Mouse (Mus musculus) embryonic facial prominence, embryonic 12.5 days (tissue): ENCODE data around the gene Ccdc175. TPM values are rescaled to one million over a fixed set of nuclear protein-coding genes. Genes with fewer than 3 reads are reported as not detected.

ENCODE experiments used
- ATAC-seq: fragments of 200-750 bp; cut with Nextera tagmentation; 2 replicates; pipeline ENCODE4 v1.8.0; 2017; ENCODE audit not compliant: insufficient number of reproducible peaks, insufficient read depth, low FRiP score, low TSS enrichment
- H3K27ac ChIP-seq: fragments of 300-500 bp; sonication (generic); 2 replicates; pipeline ENCODE4 v1.5.1; 2016; ENCODE audit warnings: mild to moderate bottlenecking
- H3K27me3 ChIP-seq: fragments of 300-500 bp; sonication (generic); 2 replicates; pipeline ENCODE4 v1.6.1; 2016; ENCODE audit warnings: mild to moderate bottlenecking, moderate library complexity
- H3K36me3 ChIP-seq: fragments of 300-500 bp; sonication (generic); 2 replicates; pipeline ENCODE4 v1.6.1; 2016; ENCODE audit warnings: mild to moderate bottlenecking
- H3K4me1 ChIP-seq: fragments of 300-500 bp; sonication (generic); 2 replicates; pipeline ENCODE4 v1.6.1; 2016
- H3K4me2 ChIP-seq: fragments of 300-500 bp; sonication (generic); replicated peaks from 2 replicates; pipeline ENCODE4 v1.6.1; 2016; ENCODE audit warnings: mild to moderate bottlenecking, moderate library complexity
- H3K4me3 ChIP-seq: fragments of 300-500 bp; sonication (generic); 2 replicates; pipeline ENCODE4 v1.5.1; 2016; ENCODE audit warnings: mild to moderate bottlenecking
- H3K9ac ChIP-seq: fragments of 300-500 bp; sonication (generic); 2 replicates; pipeline ENCODE4 v1.6.1; 2016; ENCODE audit warnings: mild to moderate bottlenecking, moderate library complexity
- H3K9me3 ChIP-seq: fragments of 300-500 bp; sonication (generic); 2 replicates; pipeline ENCODE4 v1.6.1; 2016; ENCODE audit warnings: mild to moderate bottlenecking, moderate library complexity
- WGBS: fragments of 180-500 bp; shearing (Covaris S2); methylation state at CpG from one replicate; pipeline ENCODE4 v1.1.7; 2016; 5-methylcytosine and 5-hydroxymethylcytosine counted together
- polyA plus RNA-seq: library from polyadenylated mRNA; unstranded; fragments of >200 nt; fragmentation: Nextera tagmentation; extraction: Ambion mirVana; gene quantifications from 2 replicates; pipeline ENCODE4 v1.2.1, GENCODE M21; 2016

Ccdc175 gene
- polyA plus RNA-seq, 1 experiment from 2014 or later = not detected

DNA sequence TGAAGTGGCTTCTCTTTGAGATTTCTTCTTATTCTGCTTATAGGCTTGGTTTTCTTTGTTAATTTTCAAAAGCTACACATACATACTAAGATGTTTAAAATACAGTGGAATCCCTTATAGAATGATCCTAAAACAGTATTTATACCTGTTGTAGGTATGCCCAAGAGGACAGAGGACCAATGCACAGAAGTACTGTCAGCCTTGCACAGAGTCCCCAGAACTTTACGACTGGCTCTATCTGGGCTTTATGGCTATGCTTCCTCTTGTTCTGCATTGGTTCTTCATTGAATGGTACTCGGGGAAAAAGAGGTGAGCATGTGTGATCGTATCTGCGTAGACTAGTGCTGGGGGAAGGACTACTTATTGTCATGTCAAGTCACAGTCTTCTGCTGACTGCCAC is 95.0 kb downstream of the Ccdc175 start:
- H3K9ac ChIP-seq = no peak overlapping the region
- H3K9me3 ChIP-seq = no peaks in the 10 kb centered on the region
- H3K4me2 ChIP-seq = no peak overlapping the region
- 98% methylated on average over 4 of the region's 4 CpGs for WGBS
- 0 out of 2 replicates have a peak, but pooled peaks cover 15% of the 10 kb centered on the region for H3K4me1 ChIP-seq
- no peaks in the 10 kb centered on the region for H3K27me3 ChIP-seq
- H3K4me3 ChIP-seq = no peak overlapping the region
- H3K27ac ChIP-seq = no peak overlapping the region
- ATAC-seq = no peak
- peaks cover 37% of the 10 kb centered on the region for H3K36me3 ChIP-seq

DNA sequence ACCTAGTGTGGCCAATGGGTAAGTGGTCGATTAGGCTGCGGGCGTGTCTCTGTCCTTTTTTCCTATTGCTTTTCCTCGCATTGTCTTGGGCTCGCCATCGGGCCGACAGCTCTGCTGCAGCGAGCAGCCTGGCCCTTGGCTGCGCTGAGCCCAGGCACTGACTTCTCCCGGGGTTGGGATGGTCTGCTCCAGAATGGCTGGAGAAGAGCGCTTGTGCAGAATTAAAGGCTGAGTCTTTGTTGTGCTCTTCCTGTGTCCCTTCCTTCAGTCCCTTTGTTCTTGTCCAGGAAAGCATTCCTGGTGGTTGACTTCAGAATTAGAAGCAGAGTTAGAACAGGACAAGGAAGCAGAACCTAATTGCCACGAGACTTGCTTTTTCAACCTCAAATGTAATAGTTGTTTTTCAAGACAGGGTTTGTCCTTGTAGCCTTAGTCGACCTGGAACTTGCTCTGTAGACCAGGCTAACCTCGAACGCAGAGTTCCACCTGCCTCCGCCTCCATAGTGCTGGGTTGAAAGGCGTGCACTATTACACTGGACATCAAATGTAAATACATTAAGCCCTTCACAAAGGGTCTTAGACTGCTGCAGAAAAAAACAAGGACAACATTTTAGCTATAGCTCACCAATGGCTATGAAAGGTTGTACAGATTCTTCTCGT is 98.5 kb downstream of the Ccdc175 start:
- Histone ChIP-seq H3K36me3 (peaks cover 6% of the 10 kb centered on the region; the same call in 1 of the 2 replicates), H3K4me1 (peaks cover 31% of the 10 kb centered on the region), H3K9me3 (no peaks in the 10 kb centered on the region), H3K9ac (peak overlapping the region; percentile 75), H3K27ac (peak overlapping the region; percentile 94), H3K27me3 (no peaks in the 10 kb centered on the region), H3K4me3 (peak overlapping the region; percentile 61), H3K4me2 (peak overlapping the region; percentile 75)
- peak; percentile 49 for ATAC-seq
- WGBS = 2% methylated on average over 18 of the region's 18 CpGs

DNA sequence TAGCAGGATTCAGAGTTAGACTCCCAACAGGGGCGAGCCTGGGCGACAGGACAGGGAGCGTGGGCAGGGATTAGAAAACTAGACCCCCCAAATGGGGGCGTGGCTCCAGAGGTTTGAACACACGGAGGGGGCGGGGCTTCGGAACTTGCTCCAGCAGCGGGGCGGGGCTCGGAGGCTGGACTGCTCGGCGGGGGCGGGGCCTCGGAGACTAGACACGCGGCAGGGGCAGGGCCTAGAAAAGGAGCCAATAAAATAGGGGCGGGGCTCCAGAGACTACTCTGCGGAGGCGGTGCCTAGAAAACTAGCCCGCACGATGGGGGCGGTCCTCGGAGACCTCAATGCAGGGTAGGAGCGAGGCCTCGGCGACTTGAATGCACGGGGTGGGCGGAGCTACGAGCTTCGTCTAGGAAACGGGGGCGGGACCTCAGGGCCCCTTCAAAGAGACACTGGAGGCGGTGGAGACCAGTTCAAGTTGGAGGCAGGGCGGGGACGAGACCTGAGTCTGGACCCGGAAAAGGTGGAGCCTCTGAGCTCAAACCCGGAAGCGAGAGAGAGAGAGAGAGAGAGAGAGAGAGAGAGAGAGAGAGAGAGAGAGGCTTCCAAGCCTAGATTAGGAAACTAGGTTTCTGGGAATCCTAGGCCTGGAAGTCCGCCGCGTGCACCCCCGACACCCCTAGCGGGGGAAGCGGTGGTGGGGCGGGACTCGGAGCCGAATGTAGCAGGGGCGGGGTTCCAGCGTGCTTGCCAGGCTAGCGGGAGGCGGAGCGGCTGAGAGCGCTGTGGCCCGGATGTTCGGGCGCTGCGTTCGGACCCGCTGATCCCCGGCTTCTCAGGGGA is 99.3 kb downstream of the Ccdc175 start, which contains the start of the genes L3hypdh and Jkamp:
TSS of gene L3hypdh (minus strand) at position 111 of the 837 bp plus-strand sequence.
TSS of gene Jkamp (plus strand) at position 261 of the 837 bp plus-strand sequence.
- H3K27ac ChIP-seq = peak within 1 kb of the TSS; percentile 94
- peaks cover 6% of the 10 kb centered on the region; the same call in 1 of the 2 replicates for H3K36me3 ChIP-seq
- WGBS = 1% methylated on average over 60 of the region's 60 CpGs
- peak within 1 kb of the TSS; percentile 61 for H3K4me3 ChIP-seq
- H3K9ac ChIP-seq = peak within 1 kb of the TSS; percentile 75
- H3K4me2 ChIP-seq = peak within 1 kb of the TSS; percentile 86
- H3K9me3 ChIP-seq = no peaks in the 10 kb centered on the region
- H3K27me3 ChIP-seq = no peaks in the 10 kb centered on the region
- peaks cover 31% of the 10 kb centered on the region for H3K4me1 ChIP-seq
- ATAC-seq = peak; percentile 97

DNA sequence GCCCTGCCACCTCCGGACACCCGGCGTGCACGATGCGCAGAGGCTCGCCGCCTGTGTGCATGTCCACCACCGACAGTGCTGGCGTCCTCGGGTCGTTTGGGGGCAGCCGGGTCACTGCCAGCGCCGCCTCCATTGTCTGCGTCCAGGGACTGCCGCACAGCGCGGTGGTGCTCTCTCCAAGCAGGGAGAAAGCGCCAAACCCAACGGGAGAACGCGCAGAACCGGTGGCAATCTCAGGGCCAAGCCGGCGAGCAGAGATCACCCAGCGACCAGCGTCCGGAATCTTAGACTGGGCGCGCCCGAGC is 99.9 kb downstream of the Ccdc175 start:
- peak; percentile 17; the same call in 1 of the 2 replicates for ATAC-seq
- under 1% methylated on average over 31 of the region's 31 CpGs for WGBS
- 0 out of 2 replicates have a peak, but pooled peaks cover 2% of the 10 kb centered on the region for H3K36me3 ChIP-seq
- no peaks in the 10 kb centered on the region for H3K27me3 ChIP-seq
- H3K9ac ChIP-seq = peak overlapping the region; percentile 72
- peak overlapping the region; percentile 61 for H3K4me3 ChIP-seq
- H3K27ac ChIP-seq = peak overlapping the region; percentile 74
- peaks cover 31% of the 10 kb centered on the region for H3K4me1 ChIP-seq
- no peaks in the 10 kb centered on the region for H3K9me3 ChIP-seq
- H3K4me2 ChIP-seq = peak overlapping the region; percentile 86

DNA sequence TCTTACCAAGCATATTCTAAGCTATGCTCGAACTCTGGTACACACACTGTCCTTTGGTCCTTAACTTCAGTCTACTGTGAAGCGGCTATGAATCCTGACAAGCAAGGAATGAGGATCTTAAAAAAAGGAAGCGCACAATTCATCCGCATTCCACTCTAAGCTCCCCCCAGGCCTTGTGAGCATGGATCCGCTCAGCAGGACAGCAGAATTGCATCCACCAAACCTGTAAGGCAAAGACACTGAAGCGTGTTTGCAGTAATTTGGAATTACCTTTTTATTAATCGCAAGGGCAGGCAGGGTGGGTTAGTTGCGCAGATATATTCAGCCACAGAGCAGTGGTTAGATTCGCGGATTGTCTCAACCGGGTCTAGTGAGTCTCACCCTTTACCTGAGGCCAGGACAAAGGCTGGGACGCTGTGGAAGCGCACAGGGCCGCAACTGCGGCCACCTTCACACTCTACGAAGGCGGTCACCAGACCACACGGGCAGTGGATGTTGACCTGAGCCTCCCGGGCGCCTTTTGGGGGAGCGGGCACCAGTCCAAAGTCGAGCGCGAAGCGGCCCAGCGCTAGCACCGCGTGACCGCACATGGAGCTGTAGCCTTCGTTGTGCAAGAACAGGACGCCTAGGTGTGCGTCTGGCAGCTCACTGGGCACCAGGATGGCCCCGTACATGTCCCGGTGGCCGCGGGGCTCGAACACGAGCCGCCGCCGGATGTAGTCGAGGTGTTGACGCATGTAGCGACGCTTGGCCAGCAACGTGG is 100.4 kb downstream of the Ccdc175 start:
- Histone ChIP-seq H3K36me3 (no peaks in the 10 kb centered on the region), H3K9me3 (no peaks in the 10 kb centered on the region), H3K4me1 (peaks cover 31% of the 10 kb centered on the region), H3K9ac (peak overlapping the region; percentile 72), H3K27me3 (no peaks in the 10 kb centered on the region), H3K4me2 (peak overlapping the region; percentile 86), H3K4me3 (peak overlapping the region; percentile 61), H3K27ac (peak overlapping the region; percentile 74)
- 2% methylated on average over 46 of the region's 46 CpGs for WGBS
- ATAC-seq = 0 out of 2 replicates have a peak, but pooled peaks have one; percentile 3

DNA sequence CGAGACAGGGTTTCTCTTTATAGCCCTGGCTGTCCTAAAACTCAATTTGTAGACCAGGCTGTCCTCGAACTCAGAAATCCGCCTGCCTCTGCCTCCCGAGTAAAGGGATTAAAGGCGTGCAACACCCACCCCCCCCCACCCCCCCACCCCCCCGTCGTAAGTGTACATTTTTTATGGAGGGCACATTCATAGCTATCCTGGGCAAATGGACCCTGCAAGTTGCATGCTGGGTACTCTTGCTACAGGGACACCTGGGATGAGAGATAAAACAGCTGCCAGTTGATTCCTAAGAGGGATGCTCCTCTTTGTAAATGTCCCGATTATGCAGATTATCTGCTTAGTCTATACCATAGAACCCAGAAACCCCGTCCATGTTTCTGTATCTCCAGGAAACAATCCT is 101.6 kb downstream of the Ccdc175 start:
- H3K9ac ChIP-seq = no peak overlapping the region
- H3K27me3 ChIP-seq = no peaks in the 10 kb centered on the region
- no peaks in the 10 kb centered on the region for H3K36me3 ChIP-seq
- 79% methylated on average over 9 of the region's 9 CpGs for WGBS
- ATAC-seq = no peak
- H3K4me3 ChIP-seq = no peak overlapping the region
- no peaks in the 10 kb centered on the region for H3K9me3 ChIP-seq
- peaks cover 30% of the 10 kb centered on the region for H3K4me1 ChIP-seq
- H3K4me2 ChIP-seq = no peak overlapping the region
- H3K27ac ChIP-seq = no peak overlapping the region

DNA sequence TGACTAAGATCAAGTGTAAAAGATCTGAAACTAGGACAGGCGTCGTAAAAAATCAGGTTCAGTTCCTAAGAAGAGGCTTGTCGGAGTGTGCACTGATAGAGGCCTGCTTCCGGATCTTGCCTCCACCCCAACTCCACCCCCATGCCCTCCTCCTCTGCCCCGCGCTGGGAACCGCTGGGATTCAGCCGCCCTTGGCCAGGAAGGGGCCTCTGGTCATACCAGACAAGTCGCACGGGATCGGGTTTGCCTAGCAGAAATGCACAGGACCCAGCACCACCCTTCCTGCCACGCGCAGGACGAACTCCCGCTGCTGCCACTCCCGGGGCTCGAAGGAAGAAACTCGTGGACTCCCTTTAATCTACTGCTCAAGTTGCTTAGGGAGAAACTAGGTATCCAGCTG is 102.5 kb downstream of the Ccdc175 start:
- peaks cover 23% of the 10 kb centered on the region for H3K4me1 ChIP-seq
- 0 out of 2 replicates have a peak overlapping the region, but pooled peaks have one; percentile 5 for H3K4me3 ChIP-seq
- peak overlapping the region; percentile 35 for H3K4me2 ChIP-seq
- 15% methylated on average over 18 of the region's 18 CpGs for WGBS
- ATAC-seq = no peak
- H3K9ac ChIP-seq = no peak overlapping the region
- H3K36me3 ChIP-seq = no peaks in the 10 kb centered on the region
- no peaks in the 10 kb centered on the region for H3K9me3 ChIP-seq
- H3K27me3 ChIP-seq = no peaks in the 10 kb centered on the region
- no peak overlapping the region for H3K27ac ChIP-seq

DNA sequence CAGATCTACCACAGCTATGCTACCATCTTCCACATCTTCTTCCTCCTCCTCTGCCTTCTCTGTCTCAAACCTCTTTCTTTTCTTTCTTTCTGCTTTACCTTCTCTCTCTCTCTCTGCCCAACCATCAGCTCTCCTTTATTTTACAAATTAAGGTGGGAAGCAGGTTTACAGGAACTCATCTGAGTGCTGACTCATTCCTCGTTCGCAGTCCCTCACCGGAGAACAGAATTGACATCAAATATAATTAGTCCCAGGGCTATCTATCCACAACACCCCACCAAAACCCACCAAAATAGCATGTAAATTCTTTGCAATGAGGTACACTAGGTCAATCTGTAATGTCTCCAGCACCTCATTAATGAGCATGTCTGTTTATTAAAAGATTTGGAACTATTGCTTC is 102.9 kb downstream of the Ccdc175 start:
- no peak for ATAC-seq
- Histone ChIP-seq H3K4me1 (peaks cover 21% of the 10 kb centered on the region), H3K36me3 (peaks cover 1% of the 10 kb centered on the region; the same call in 1 of the 2 replicates), H3K27ac (no peak overlapping the region), H3K9ac (no peak overlapping the region), H3K9me3 (no peaks in the 10 kb centered on the region), H3K4me3 (no peak overlapping the region), H3K4me2 (peak overlapping the region; percentile 35), H3K27me3 (no peaks in the 10 kb centered on the region)
- 82% methylated on average over 3 of the region's 3 CpGs for WGBS

DNA sequence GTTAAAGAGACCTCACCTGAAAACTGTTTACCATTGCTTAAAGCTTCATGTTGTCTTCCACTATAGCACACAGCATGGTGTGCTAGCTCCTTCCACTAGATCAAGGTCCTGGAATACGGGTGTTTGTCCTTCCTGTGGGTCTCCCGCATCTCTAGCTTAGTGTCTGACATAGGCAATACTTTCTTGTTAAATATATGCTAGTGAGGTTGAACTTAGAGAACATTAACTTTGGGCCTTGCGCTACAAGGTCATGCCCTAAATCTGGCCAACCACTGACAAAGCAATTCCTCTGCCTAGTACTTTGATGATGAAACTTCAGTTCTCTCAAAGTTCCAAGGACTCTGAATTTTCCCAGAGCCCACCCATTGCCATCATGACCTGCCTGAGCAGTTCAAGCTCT is 106.6 kb downstream of the Ccdc175 start:
- H3K4me3 ChIP-seq = no peak overlapping the region
- WGBS = 93% methylated on average over 3 of the region's 3 CpGs
- no peak overlapping the region for H3K27ac ChIP-seq
- no peak for ATAC-seq
- H3K27me3 ChIP-seq = no peaks in the 10 kb centered on the region
- H3K9me3 ChIP-seq = no peaks in the 10 kb centered on the region
- no peak overlapping the region for H3K4me2 ChIP-seq
- H3K4me1 ChIP-seq = peaks cover 12% of the 10 kb centered on the region
- H3K9ac ChIP-seq = no peak overlapping the region
- H3K36me3 ChIP-seq = peaks cover 6% of the 10 kb centered on the region

DNA sequence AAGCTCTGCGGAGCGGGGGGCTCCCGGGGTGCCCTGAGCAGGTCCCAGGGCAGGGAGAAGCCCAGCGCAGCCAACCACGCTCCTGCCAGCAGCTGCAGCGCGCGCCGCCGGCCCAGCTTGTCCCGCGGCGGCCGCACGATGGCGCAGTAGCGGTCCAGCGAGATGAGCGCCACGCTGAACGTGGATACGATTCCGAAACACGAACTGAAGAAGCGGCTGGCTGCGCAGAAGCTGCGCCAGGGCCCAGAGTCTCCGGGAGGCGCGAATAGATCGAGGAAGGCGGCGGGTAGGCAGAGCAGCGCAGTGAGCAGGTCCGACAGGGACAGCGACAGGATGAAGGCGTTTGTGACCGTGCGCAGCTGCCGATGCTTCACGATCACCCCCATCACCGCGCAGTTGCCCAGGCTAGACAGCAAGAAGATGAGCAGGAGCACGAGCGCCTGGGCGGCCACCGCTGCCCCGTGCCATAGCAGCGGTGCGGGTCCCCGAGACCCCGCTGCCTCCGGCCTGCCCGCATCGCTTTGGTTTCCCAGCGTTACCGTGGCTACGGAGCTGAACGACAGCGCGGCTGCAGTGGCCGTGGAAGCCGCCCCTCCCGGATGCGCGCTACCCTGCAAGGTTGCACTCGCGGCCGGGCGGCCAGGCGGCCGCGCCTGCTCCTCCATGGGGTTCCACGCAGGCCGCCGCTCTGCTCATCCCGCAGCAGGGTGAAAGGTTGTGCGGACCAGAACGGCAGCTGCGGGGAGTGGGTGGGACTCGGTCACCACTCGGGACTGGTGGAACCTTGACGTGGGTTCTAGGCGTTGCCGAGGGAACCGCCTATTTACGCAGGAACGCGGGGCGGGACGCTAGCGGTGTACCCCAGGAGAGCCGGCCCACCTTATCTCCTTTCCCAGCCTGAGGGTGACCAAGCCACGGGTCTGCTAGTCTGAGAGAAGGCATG is 114.2 kb downstream of the Ccdc175 start, which contains the start of gene Gpr135:
TSS of gene Gpr135 (minus strand) at position 799 of the 943 bp plus-strand sequence.
- Histone ChIP-seq H3K27me3 (peaks cover 35% of the 10 kb centered on the region), H3K9ac (peak within 1 kb of the TSS; percentile 63), H3K36me3 (no peaks in the 10 kb centered on the region), H3K4me2 (peak within 1 kb of the TSS; percentile 97), H3K4me1 (peaks cover 9% of the 10 kb centered on the region; the same call in 1 of the 2 replicates), H3K9me3 (no peaks in the 10 kb centered on the region), H3K4me3 (peak within 1 kb of the TSS; percentile 72), H3K27ac (0 out of 2 replicates have a peak within 1 kb of the TSS, but pooled peaks have one; percentile 2)
- under 1% methylated on average over 94 of the region's 94 CpGs for WGBS
- ATAC-seq = peak; percentile 73
